Mouse (Mus musculus) cerebellum, adult 18-20 months (tissue): Measurements from ENCODE around the gene Gm28961.
"Not testable (repeated sequence)": the region's sequence is repeated elsewhere in the genome, so short reads cannot be mapped to it uniquely, and the experiment has no call there.

Experiments
- DNase-seq, 2 experiments: peaks; one replicate each; pipeline ENCODE4 v3.0.0; 2021

The Gm28961 gene

GRCm38 (mm10) chrY:57705397-57705796 is at the start of gene Gm28961:
TSS of gene Gm28961 (plus strand) at chrY:57705697.
- not testable (repeated sequence) for DNase-seq
